Mouse (Mus musculus): Measurements from ENCODE around the gene Cel. TPM values are rescaled to one million over a fixed set of nuclear protein-coding genes. Genes with fewer than 3 reads are reported as not detected.

Gene Cel
- polyA plus RNA-seq (2012; ENCODE audit: insufficient read depth, insufficient read length, low replicate concordance, missing spikeins) = not detected in 2 replicates

- no peak within 1 kb of the TSS for H3K4me3 ChIP-seq (ENCODE audit: insufficient read depth, low read depth, low read length)
- no peaks in the 10 kb centered on the region for H3K4me1 ChIP-seq (ENCODE audit: control insufficient read depth, insufficient read depth, low read length)
- WGBS = 75% methylated on average over 6 of the region's 6 CpGs
- TF ChIP-seq CTCF (IDR thresholded peaks at IDR 0.05; ENCODE audit: insufficient read depth, low read depth, low read length) (no peak), POLR2A (IDR thresholded peaks at IDR 0.05; ENCODE audit: insufficient read depth, low read depth, low read length) (no peak)
- no peak within 1 kb of the TSS for H3K27ac ChIP-seq (ENCODE audit: insufficient read depth, low read depth, low read length)
Measured at GRCm38 (mm10) chr2:28563303-28563702, at the start of gene Cel. Cel (minus strand) TSS chr2:28563403.

GRCm38 (mm10) chr2:28612436-28613063 is 49.3 kb upstream of the Cel start:
- Histone ChIP-seq H3K4me1 (ENCODE audit: control insufficient read depth, insufficient read depth, low read length) (no peaks in the 10 kb centered on the region), H3K27ac (ENCODE audit: insufficient read depth, low read depth, low read length) (no peak overlapping the region), H3K4me3 (ENCODE audit: insufficient read depth, low read depth, low read length) (no peak overlapping the region)
- 77% methylated on average over 10 of the region's 10 CpGs for WGBS
- TF ChIP-seq CTCF (IDR thresholded peaks at IDR 0.05; ENCODE audit: insufficient read depth, low read depth, low read length) = no peak
- TF ChIP-seq POLR2A (IDR thresholded peaks at IDR 0.05; ENCODE audit: insufficient read depth, low read depth, low read length) = no peak

GRCm38 (mm10) chr2:28611407-28611787 is 48.2 kb upstream of the Cel start:
- Histone ChIP-seq H3K27ac (ENCODE audit: insufficient read depth, low read depth, low read length) (no peak overlapping the region), H3K4me1 (ENCODE audit: control insufficient read depth, insufficient read depth, low read length) (no peaks in the 10 kb centered on the region), H3K4me3 (ENCODE audit: insufficient read depth, low read depth, low read length) (no peak overlapping the region)
- TF ChIP-seq POLR2A (IDR thresholded peaks at IDR 0.05; ENCODE audit: insufficient read depth, low read depth, low read length) = no peak
- no peak for TF ChIP-seq CTCF (IDR thresholded peaks at IDR 0.05; ENCODE audit: insufficient read depth, low read depth, low read length)
- 84% methylated on average over 17 of the region's 17 CpGs for WGBS

GRCm38 (mm10) chr2:28610716-28611406 is 47.7 kb upstream of the Cel start:
- Histone ChIP-seq H3K4me3 (ENCODE audit: insufficient read depth, low read depth, low read length) (no peak overlapping the region), H3K4me1 (ENCODE audit: control insufficient read depth, insufficient read depth, low read length) (no peaks in the 10 kb centered on the region), H3K27ac (ENCODE audit: insufficient read depth, low read depth, low read length) (no peak overlapping the region)
- TF ChIP-seq CTCF (IDR thresholded peaks at IDR 0.05; ENCODE audit: insufficient read depth, low read depth, low read length) (no peak), POLR2A (IDR thresholded peaks at IDR 0.05; ENCODE audit: insufficient read depth, low read depth, low read length) (no peak)
- WGBS = 63% methylated on average over 12 of the region's 12 CpGs

GRCm38 (mm10) chr2:28609851-28610250 is 46.6 kb upstream of the Cel start:
- TF ChIP-seq CTCF (IDR thresholded peaks at IDR 0.05; ENCODE audit: insufficient read depth, low read depth, low read length) = no peak
- TF ChIP-seq POLR2A (IDR thresholded peaks at IDR 0.05; ENCODE audit: insufficient read depth, low read depth, low read length) = no peak
- H3K4me3 ChIP-seq (ENCODE audit: insufficient read depth, low read depth, low read length) = no peak overlapping the region
- H3K27ac ChIP-seq (ENCODE audit: insufficient read depth, low read depth, low read length) = no peak overlapping the region
- no peaks in the 10 kb centered on the region for H3K4me1 ChIP-seq (ENCODE audit: control insufficient read depth, insufficient read depth, low read length)
- WGBS = 91% methylated on average over 10 of the region's 10 CpGs

GRCm38 (mm10) chr2:28607341-28608165 is 44.4 kb upstream of the Cel start:
- no peak overlapping the region for H3K27ac ChIP-seq (ENCODE audit: insufficient read depth, low read depth, low read length)
- no peak overlapping the region for H3K4me3 ChIP-seq (ENCODE audit: insufficient read depth, low read depth, low read length)
- no peaks in the 10 kb centered on the region for H3K4me1 ChIP-seq (ENCODE audit: control insufficient read depth, insufficient read depth, low read length)
- no peak for TF ChIP-seq POLR2A (IDR thresholded peaks at IDR 0.05; ENCODE audit: insufficient read depth, low read depth, low read length)
- no peak for TF ChIP-seq CTCF (IDR thresholded peaks at IDR 0.05; ENCODE audit: insufficient read depth, low read depth, low read length)
- 63% methylated on average over 10 of the region's 10 CpGs for WGBS

GRCm38 (mm10) chr2:28606601-28607340 is 43.6 kb upstream of the Cel start:
- no peaks in the 10 kb centered on the region for H3K4me1 ChIP-seq (ENCODE audit: control insufficient read depth, insufficient read depth, low read length)
- 66% methylated on average over 8 of the region's 8 CpGs for WGBS

GRCm38 (mm10) chr2:28605789-28606541 is 42.8 kb upstream of the Cel start:
- WGBS = 61% methylated on average over 14 of the region's 14 CpGs
- H3K4me1 ChIP-seq (ENCODE audit: control insufficient read depth, insufficient read depth, low read length) = no peaks in the 10 kb centered on the region
- TF ChIP-seq POLR2A (IDR thresholded peaks at IDR 0.05; ENCODE audit: insufficient read depth, low read depth, low read length) = no peak
- TF ChIP-seq CTCF (IDR thresholded peaks at IDR 0.05; ENCODE audit: insufficient read depth, low read depth, low read length) = no peak

More at GRCm38 (mm10) chr2:28606601-28607340, 43.6 kb upstream of the Cel start:
- H3K27ac ChIP-seq (ENCODE audit: insufficient read depth, low read depth, low read length) = no peak overlapping the region
- TF ChIP-seq POLR2A (IDR thresholded peaks at IDR 0.05; ENCODE audit: insufficient read depth, low read depth, low read length) (no peak), CTCF (IDR thresholded peaks at IDR 0.05; ENCODE audit: insufficient read depth, low read depth, low read length) (no peak)
- no peak overlapping the region for H3K4me3 ChIP-seq (ENCODE audit: insufficient read depth, low read depth, low read length)

More at GRCm38 (mm10) chr2:28605789-28606541, 42.8 kb upstream of the Cel start:
- no peak overlapping the region for H3K27ac ChIP-seq (ENCODE audit: insufficient read depth, low read depth, low read length)
- H3K4me3 ChIP-seq (ENCODE audit: insufficient read depth, low read depth, low read length) = no peak overlapping the region

Data from olfactory bulb, adult 2 months (tissue).